Mouse (Mus musculus): Measurements from ENCODE around the gene Olfr1288. TPM values are rescaled to one million over a fixed set of nuclear protein-coding genes. Genes with fewer than 3 reads are reported as not detected.

Gene Olfr1288
- not detected in 2 replicates for polyA plus RNA-seq (2012; rRNA removed)

- no peak for DNase-seq (ENCODE audit: low read depth, low spot score)
- WGBS, result 93% methylated on average over 1 of the region's 1 CpGs
Observed at GRCm38 (mm10) chr2:111473801-111474200, at the start of gene Olfr1288. Olfr1288 (plus strand) TSS chr2:111474101.

GRCm38 (mm10) chr2:111448842-111449241 lies 25.1 kb upstream of the Olfr1288 start, which contains the start of gene Olfr1287:
Olfr1287 (plus strand) TSS chr2:111449142.
- 41% methylated on average over 1 of the region's 1 CpGs for WGBS
- DNase-seq (ENCODE audit: low read depth, low spot score), result no peak

- no peak for DNase-seq (ENCODE audit: low read depth, low spot score)
- WGBS, result 70% methylated on average over 1 of the region's 1 CpGs
Observed at GRCm38 (mm10) chr2:111480519-111480918, 6.6 kb downstream of the Olfr1288 start, which contains the start of gene Olfr1289. Olfr1289 (plus strand) TSS chr2:111480819.

- 73% methylated on average over 5 of the region's 5 CpGs for WGBS
- DNase-seq (ENCODE audit: low read depth, low spot score), result no peak
Observed at GRCm38 (mm10) chr2:111493729-111494128, 19.8 kb downstream of the Olfr1288 start, which contains the start of gene Olfr1290. Olfr1290 (minus strand) TSS chr2:111493829.

- DNase-seq (ENCODE audit: low read depth, low spot score), result no peak
- WGBS, result 82% methylated on average over 3 of the region's 3 CpGs
Observed at GRCm38 (mm10) chr2:111496880-111497279, 23.0 kb downstream of the Olfr1288 start, which contains the start of gene Olfr1291-ps1. Olfr1291-ps1 (plus strand) TSS chr2:111497180.

- DNase-seq (ENCODE audit: low read depth, low spot score), result no peak
- 86% methylated on average over 10 of the region's 10 CpGs for WGBS
Observed at GRCm38 (mm10) chr2:111517451-111517850, 43.5 kb downstream of the Olfr1288 start.

- 81% methylated on average over 1 of the region's 1 CpGs for WGBS
- DNase-seq (ENCODE audit: low read depth, low spot score), result no peak
Observed at GRCm38 (mm10) chr2:111524903-111525302, 51.0 kb downstream of the Olfr1288 start, which contains the start of gene Olfr1293-ps. Olfr1293-ps (plus strand) TSS chr2:111525203.

Other genes with a start within 250 kb of the Olfr1288 start
- gene 4930430A15Rik, start 244.5 kb upstream of the Olfr1288 start, polyA plus RNA-seq (2012; rRNA removed), result not detected in 2 replicates
- not detected in 2 replicates for gene Olfr1275, start 238.8 kb upstream of the Olfr1288 start, polyA plus RNA-seq (2012; rRNA removed)
- gene Olfr1276, start 219.6 kb upstream of the Olfr1288 start, polyA plus RNA-seq (2012; rRNA removed), result not detected in 2 replicates
- gene Olfr1277, start 200.0 kb upstream of the Olfr1288 start, polyA plus RNA-seq (2012; rRNA removed), result not detected in 2 replicates
- gene Olfr1278, start 184.0 kb upstream of the Olfr1288 start, polyA plus RNA-seq (2012; rRNA removed), result not detected in 2 replicates
- not detected in 2 replicates for gene Olfr1279, start 173.5 kb upstream of the Olfr1288 start, polyA plus RNA-seq (2012; rRNA removed)
- not detected in 2 replicates for gene Olfr1280, start 160.1 kb upstream of the Olfr1288 start, polyA plus RNA-seq (2012; rRNA removed)
- not detected in 2 replicates for gene Olfr1281, start 147.6 kb upstream of the Olfr1288 start, polyA plus RNA-seq (2012; rRNA removed)
- not detected in 2 replicates for gene Olfr1282, start 138.0 kb upstream of the Olfr1288 start, polyA plus RNA-seq (2012; rRNA removed)
- gene Olfr1283, start 107.3 kb upstream of the Olfr1288 start, polyA plus RNA-seq (2012; rRNA removed), result not detected in 2 replicates
- gene Olfr1284, start 98.6 kb upstream of the Olfr1288 start, polyA plus RNA-seq (2012; rRNA removed), result not detected in 2 replicates
- gene Olfr1286, start 51.0 kb upstream of the Olfr1288 start, polyA plus RNA-seq (2012; rRNA removed), result not detected in 2 replicates
- gene Olfr1287, start 25.0 kb upstream of the Olfr1288 start, polyA plus RNA-seq (2012; rRNA removed), result not detected in 2 replicates
- not detected in 2 replicates for gene Olfr1289, start 6.7 kb downstream of the Olfr1288 start, polyA plus RNA-seq (2012; rRNA removed)
- gene Olfr1290, start 19.7 kb downstream of the Olfr1288 start, polyA plus RNA-seq (2012; rRNA removed), result not detected in 2 replicates
- gene Olfr1291-ps1, start 23.1 kb downstream of the Olfr1288 start, polyA plus RNA-seq (2012; rRNA removed), result not detected in 2 replicates
- not detected in 2 replicates for gene Olfr1293-ps, start 51.1 kb downstream of the Olfr1288 start, polyA plus RNA-seq (2012; rRNA removed)
- gene Olfr1294, start 66.2 kb downstream of the Olfr1288 start, polyA plus RNA-seq (2012; rRNA removed), result not detected in 2 replicates
- not detected in 2 replicates for gene Olfr1295, start 95.6 kb downstream of the Olfr1288 start, polyA plus RNA-seq (2012; rRNA removed)
- gene Olfr1297, start 152.4 kb downstream of the Olfr1288 start, polyA plus RNA-seq (2012; rRNA removed), result not detected in 2 replicates
- not detected in 2 replicates for gene Olfr1298, start 175.1 kb downstream of the Olfr1288 start, polyA plus RNA-seq (2012; rRNA removed)
- gene Olfr1299, start 187.3 kb downstream of the Olfr1288 start, polyA plus RNA-seq (2012; rRNA removed), result not detected in 2 replicates